Mouse (Mus musculus): ENCODE measurements around the gene Baz1b. TPM values are rescaled to one million over a fixed set of nuclear protein-coding genes. Genes with fewer than 3 reads are reported as not detected.

The Baz1b gene
- polyA plus RNA-seq, 1 experiment: 22.1 TPM

- H3ac ChIP-seq (ENCODE audit: control insufficient read depth, insufficient read length): no peak overlapping the region
- H3K4me3 ChIP-seq: peak overlapping the region; percentile 67
- H3K27me3 ChIP-seq (ENCODE audit: control insufficient read depth, insufficient read depth, insufficient read length): no peaks in the 10 kb centered on the region
- peak overlapping the region; percentile 84 for H3K4me2 ChIP-seq (ENCODE audit: low read depth)
- H3K79me2 ChIP-seq (ENCODE audit: control insufficient read depth, insufficient read depth): peaks cover 67% of the 10 kb centered on the region
- TF ChIP-seq MYOD1 (IDR thresholded peaks at IDR 0.05; ENCODE audit: control insufficient read depth in 1 of 3, insufficient read length in 2 of 3, low read depth in 2 of 3) (no peak), TCF12 (IDR thresholded peaks at IDR 0.05; ENCODE audit: insufficient read depth, poor library complexity, severe bottlenecking) (no peak), USF1 (IDR thresholded peaks at IDR 0.05; ENCODE audit: low read depth) (no peak), POLR2A (IDR thresholded peaks at IDR 0.05; ENCODE audit: insufficient read length, low read depth) (no peak), REST (IDR thresholded peaks at IDR 0.05; ENCODE audit: insufficient read depth, insufficient read length) (no peak), MAX (IDR thresholded peaks at IDR 0.05; ENCODE audit: low read depth) (no peak), SRF (IDR thresholded peaks at IDR 0.05; ENCODE audit: control insufficient read depth, insufficient read length, low read depth) (no peak), E2F4 (IDR thresholded peaks at IDR 0.05; ENCODE audit: insufficient read depth) (no peak), TCF3 (IDR thresholded peaks at IDR 0.05; ENCODE audit: insufficient read length, low read depth) (no peak), MYOG (IDR thresholded peaks at IDR 0.05; ENCODE audit: control insufficient read depth in 1 of 3, insufficient read depth in 1 of 3, insufficient read length in 2 of 3, low read depth in 2 of 3) (no peak)
- H3K36me3 ChIP-seq (ENCODE audit: control insufficient read depth, insufficient read depth): peaks cover 8% of the 10 kb centered on the region
Measured at GRCm38 (mm10) chr5:135189281-135190022, 2.4 kb downstream of the Baz1b start.

GRCm38 (mm10) chr5:135191620-135192019 is 4.6 kb downstream of the Baz1b start:
- Histone ChIP-seq H3K36me3 (ENCODE audit: control insufficient read depth, insufficient read depth) (peaks cover 10% of the 10 kb centered on the region), H3K27me3 (ENCODE audit: control insufficient read depth, insufficient read depth, insufficient read length) (no peaks in the 10 kb centered on the region), H3ac (ENCODE audit: control insufficient read depth, insufficient read length) (no peak overlapping the region), H3K79me2 (ENCODE audit: control insufficient read depth, insufficient read depth) (peaks cover 89% of the 10 kb centered on the region), H3K4me2 (ENCODE audit: low read depth) (no peak overlapping the region), H3K4me3 (no peak overlapping the region)
- TF ChIP-seq TCF12 (IDR thresholded peaks at IDR 0.05; ENCODE audit: insufficient read depth, poor library complexity, severe bottlenecking): no peak
- TF ChIP-seq TCF3 (IDR thresholded peaks at IDR 0.05; ENCODE audit: insufficient read length, low read depth): no peak
- no peak for TF ChIP-seq SRF (IDR thresholded peaks at IDR 0.05; ENCODE audit: control insufficient read depth, insufficient read length, low read depth)
- TF ChIP-seq REST (IDR thresholded peaks at IDR 0.05; ENCODE audit: insufficient read depth, insufficient read length): no peak
- TF ChIP-seq POLR2AphosphoS2 (IDR thresholded peaks at IDR 0.05; ENCODE audit: insufficient read length, low read depth): no peak
- no peak for TF ChIP-seq CEBPB (IDR thresholded peaks at IDR 0.05; ENCODE audit: insufficient read depth, poor library complexity, severe bottlenecking)
- TF ChIP-seq USF1 (IDR thresholded peaks at IDR 0.05; ENCODE audit: low read depth): no peak

GRCm38 (mm10) chr5:135192431-135192830 is 5.4 kb downstream of the Baz1b start:
- H3K79me2 ChIP-seq (ENCODE audit: control insufficient read depth, insufficient read depth): peaks cover 97% of the 10 kb centered on the region
- H3ac ChIP-seq (ENCODE audit: control insufficient read depth, insufficient read length): no peak overlapping the region
- TF ChIP-seq POLR2AphosphoS2 (IDR thresholded peaks at IDR 0.05; ENCODE audit: insufficient read length, low read depth) (no peak), MAX (IDR thresholded peaks at IDR 0.05; ENCODE audit: low read depth) (no peak), E2F4 (IDR thresholded peaks at IDR 0.05; ENCODE audit: insufficient read depth) (no peak), MYOD1 (IDR thresholded peaks at IDR 0.05; ENCODE audit: control insufficient read depth in 1 of 3, insufficient read length in 2 of 3, low read depth in 2 of 3) (no peak), CEBPB (IDR thresholded peaks at IDR 0.05; ENCODE audit: insufficient read depth, poor library complexity, severe bottlenecking) (no peak), POLR2A (IDR thresholded peaks at IDR 0.05; ENCODE audit: insufficient read length, low read depth) (no peak), USF1 (IDR thresholded peaks at IDR 0.05; ENCODE audit: low read depth) (no peak), MYOG (IDR thresholded peaks at IDR 0.05; ENCODE audit: control insufficient read depth in 1 of 3, insufficient read depth in 1 of 3, insufficient read length in 2 of 3, low read depth in 2 of 3) (no peak), SRF (IDR thresholded peaks at IDR 0.05; ENCODE audit: control insufficient read depth, insufficient read length, low read depth) (no peak), REST (IDR thresholded peaks at IDR 0.05; ENCODE audit: insufficient read depth, insufficient read length) (no peak), TCF12 (IDR thresholded peaks at IDR 0.05; ENCODE audit: insufficient read depth, poor library complexity, severe bottlenecking) (no peak), TCF3 (IDR thresholded peaks at IDR 0.05; ENCODE audit: insufficient read length, low read depth) (no peak)
- H3K36me3 ChIP-seq (ENCODE audit: control insufficient read depth, insufficient read depth): peaks cover 10% of the 10 kb centered on the region
- no peaks in the 10 kb centered on the region for H3K27me3 ChIP-seq (ENCODE audit: control insufficient read depth, insufficient read depth, insufficient read length)
- H3K4me2 ChIP-seq (ENCODE audit: low read depth): peak overlapping the region; percentile 21
- no peak overlapping the region for H3K4me3 ChIP-seq

GRCm38 (mm10) chr5:135196367-135196766 is 9.3 kb downstream of the Baz1b start:
- Histone ChIP-seq H3ac (ENCODE audit: control insufficient read depth, insufficient read length) (no peak overlapping the region), H3K4me2 (ENCODE audit: low read depth) (no peak overlapping the region), H3K4me3 (no peak overlapping the region), H3K36me3 (ENCODE audit: control insufficient read depth, insufficient read depth) (peaks cover 38% of the 10 kb centered on the region), H3K79me2 (ENCODE audit: control insufficient read depth, insufficient read depth) (peaks cover 92% of the 10 kb centered on the region), H3K27me3 (ENCODE audit: control insufficient read depth, insufficient read depth, insufficient read length) (no peaks in the 10 kb centered on the region)
- TF ChIP-seq TCF12 (IDR thresholded peaks at IDR 0.05; ENCODE audit: insufficient read depth, poor library complexity, severe bottlenecking) (no peak), TCF3 (IDR thresholded peaks at IDR 0.05; ENCODE audit: insufficient read length, low read depth) (no peak), MAX (IDR thresholded peaks at IDR 0.05; ENCODE audit: low read depth) (no peak), CEBPB (IDR thresholded peaks at IDR 0.05; ENCODE audit: insufficient read depth, poor library complexity, severe bottlenecking) (no peak), MYOG (IDR thresholded peaks at IDR 0.05; ENCODE audit: control insufficient read depth in 1 of 3, insufficient read depth in 1 of 3, insufficient read length in 2 of 3, low read depth in 2 of 3) (no peak), POLR2A (IDR thresholded peaks at IDR 0.05; ENCODE audit: insufficient read length, low read depth) (no peak), USF1 (IDR thresholded peaks at IDR 0.05; ENCODE audit: low read depth) (no peak), MYOD1 (IDR thresholded peaks at IDR 0.05; ENCODE audit: control insufficient read depth in 1 of 3, insufficient read length in 2 of 3, low read depth in 2 of 3) (no peak), REST (IDR thresholded peaks at IDR 0.05; ENCODE audit: insufficient read depth, insufficient read length) (no peak), E2F4 (IDR thresholded peaks at IDR 0.05; ENCODE audit: insufficient read depth) (no peak)

All from myocyte (in vitro differentiated cells).